Mouse (Mus musculus) sigmoid colon, adult 10 weeks (tissue): ENCODE results near the gene Xpo5. TPM values are rescaled to one million over a fixed set of nuclear protein-coding genes. Genes with fewer than 3 reads are reported as not detected.

Experiments
- polyA plus RNA-seq: library from polyadenylated mRNA; stranded (reverse); fragments of 350-450 nt; fragmentation: Illumina TruSeq; extraction: RNeasy Lipid Tissue Mini Kit (QIAGEN cat#74804); gene quantifications from one replicate; pipeline ENCODE4 v1.2.3, GENCODE M21; 2014; ENCODE audit warnings: low read depth, low replicate concordance

Xpo5 gene
- polyA plus RNA-seq, result 10.8 TPM

GRCm38 (mm10) chr17:46202421-46203071 is at the start of gene Xpo5, which contains the start of gene Polh:
Xpo5 (plus strand) TSS chr17:46202782.
Polh (minus strand) TSS chr17:46202645.

GRCm38 (mm10) chr17:46152847-46153782 is 49.5 kb upstream of the Xpo5 start, which contains the start of gene Mad2l1bp:
Mad2l1bp (minus strand) TSS chr17:46153553.

GRCm38 (mm10) chr17:46160686-46161085 is 41.9 kb upstream of the Xpo5 start, which contains the start of gene Gtpbp2:
Gtpbp2 (plus strand) TSS chr17:46161032.

GRCm38 (mm10) chr17:46247512-46248188 is 45.1 kb downstream of the Xpo5 start, which contains the start of the genes Polr1c and Yipf3:
Polr1c (minus strand) TSS chr17:46248054.
Yipf3 (plus strand) TSS chr17:46248080.

GRCm38 (mm10) chr17:46253452-46254084 is 51.0 kb downstream of the Xpo5 start, which contains the start of gene Lrrc73:
Lrrc73 (plus strand) TSS chr17:46253531.

GRCm38 (mm10) chr17:46282483-46283123 is 80.0 kb downstream of the Xpo5 start, which contains the start of gene Tjap1:
Tjap1 (minus strand) TSS chr17:46283026.

Other genes starting within 250 kb of the Xpo5 start
- 31.2 TPM for gene Vegfa, start 170.4 kb upstream of the Xpo5 start, polyA plus RNA-seq
- 12.4 TPM for gene Mrps18a, start 91.8 kb upstream of the Xpo5 start, polyA plus RNA-seq
- gene Rsph9, start 58.6 kb upstream of the Xpo5 start, polyA plus RNA-seq, result not detected
- gene Mad2l1bp, start 49.2 kb upstream of the Xpo5 start, polyA plus RNA-seq, result 2.2 TPM
- gene Gtpbp2, start 41.8 kb upstream of the Xpo5 start, polyA plus RNA-seq, result 49.1 TPM
- gene Polh, start 137 bp upstream of the Xpo5 start, polyA plus RNA-seq, result 6.6 TPM
- 5.7 TPM for gene Polr1c, start 45.3 kb downstream of the Xpo5 start, polyA plus RNA-seq
- 3.1 TPM for gene Yipf3, start 45.3 kb downstream of the Xpo5 start, polyA plus RNA-seq
- not detected for gene Lrrc73, start 50.7 kb downstream of the Xpo5 start, polyA plus RNA-seq
- gene Tjap1, start 80.2 kb downstream of the Xpo5 start, polyA plus RNA-seq, result 0.54 TPM
- not detected for gene Dlk2, start 94.6 kb downstream of the Xpo5 start, polyA plus RNA-seq
- 0.22 TPM for gene Abcc10, start 125.6 kb downstream of the Xpo5 start, polyA plus RNA-seq
- gene Zfp318, start 180.9 kb downstream of the Xpo5 start, polyA plus RNA-seq, result 37.2 TPM
- not detected for gene Crip3, start 226.1 kb downstream of the Xpo5 start, polyA plus RNA-seq
- gene Slc22a7, start 235.7 kb downstream of the Xpo5 start, polyA plus RNA-seq, result not detected